Mouse (Mus musculus) hematopoietic stem cell, adult 5-6 weeks (primary cell): ENCODE data around the gene Cdc14b. TPM values are rescaled to one million over a fixed set of nuclear protein-coding genes. Genes with fewer than 3 reads are reported as not detected.
"Not testable (repeated sequence)": the region's sequence is repeated elsewhere in the genome, so short reads cannot be mapped to it uniquely, and the experiment has no call there.

Experiments used
- ATAC-seq, 2 experiments: fragments of 125-278 bp in 1 of 2; replicated peaks in 1 of 2; 2 replicates each; pipeline ENCODE4 v1.8.0; 2016 to 2017; ENCODE audit warnings: inconsistent platforms in 2 of 2, mild to moderate bottlenecking in 2 of 2, moderate number of reproducible peaks in 2 of 2, low read depth in 1 of 2, moderate TSS enrichment in 1 of 2; ENCODE audit not compliant: low FRiP score in 2 of 2, poor library complexity in 2 of 2, severe bottlenecking in 2 of 2, insufficient read depth in 1 of 2, low TSS enrichment in 1 of 2
- total RNA-seq: library from RNA; stranded (forward); fragments of 172-1452, 232-1000 nt; gene quantifications from 2 replicates; pipeline ENCODE4 v1.2.3, GENCODE M21; 2017

The Cdc14b gene
- total RNA-seq, 1 experiment from 2014 or later = 3.9 TPM

- no peak for ATAC-seq
Measured at GRCm38 (mm10) chr13:64286321-64286720, 11.2 kb upstream of the Cdc14b start.

GRCm38 (mm10) chr13:64284676-64285075 lies 9.6 kb upstream of the Cdc14b start:
- ATAC-seq = no peak

- no peak for ATAC-seq
Measured at GRCm38 (mm10) chr13:64280940-64281339, 5.8 kb upstream of the Cdc14b start.

- peak in 1 of 2 experiments; percentile 13; a peak in 1 of 4 replicates for ATAC-seq
Measured at GRCm38 (mm10) chr13:64275754-64276127, 651 bp upstream of the Cdc14b start.

DNA sequence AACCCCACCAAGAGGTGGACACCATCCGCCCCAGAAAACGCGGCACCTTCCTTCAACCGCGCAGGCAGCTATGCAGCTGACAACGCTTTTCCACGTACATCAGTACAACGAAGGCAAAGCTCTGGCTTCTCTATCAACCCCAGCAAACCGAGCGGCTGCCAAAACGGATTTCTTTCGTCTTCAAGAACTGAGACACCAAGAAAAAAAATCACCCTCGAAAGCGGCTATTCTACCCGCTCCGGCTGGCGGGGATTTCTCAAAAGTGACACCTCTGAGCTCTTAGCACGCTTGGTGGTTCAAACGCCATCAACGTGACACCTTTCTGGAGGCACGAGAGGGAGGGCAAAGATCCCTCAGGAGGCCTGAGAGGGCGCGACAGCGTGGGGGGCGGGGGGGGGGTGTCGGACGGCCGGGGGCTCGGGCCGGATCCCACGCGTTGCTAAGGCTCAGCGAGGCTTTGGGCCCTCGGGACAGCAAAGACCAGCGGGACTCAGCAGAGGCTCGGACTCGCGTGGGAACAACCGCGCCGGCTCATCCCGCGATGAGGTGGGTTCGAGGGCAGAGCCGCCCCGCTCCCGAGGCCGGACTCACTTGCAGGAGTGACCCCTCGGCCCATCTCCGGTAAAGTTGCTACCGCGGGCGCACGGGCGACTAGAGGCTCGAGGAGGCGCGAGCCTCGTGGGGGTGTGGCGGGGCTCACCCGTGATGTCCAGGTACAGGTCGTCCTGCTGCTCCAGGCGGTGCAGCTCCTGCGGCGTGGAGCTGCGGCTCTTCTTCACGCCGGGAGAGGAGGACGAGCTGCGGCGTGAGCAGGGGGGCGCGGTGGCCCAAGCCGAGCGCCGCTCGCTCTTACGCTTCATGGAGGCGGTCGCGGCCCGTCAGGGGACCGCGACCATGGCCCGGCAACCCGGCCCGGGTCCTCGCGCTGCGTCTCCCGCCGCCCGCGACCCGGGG lies 922 bp downstream of the Cdc14b start:
- peak; percentile 19 to 22; a peak in 1 of 4 replicates for ATAC-seq

DNA sequence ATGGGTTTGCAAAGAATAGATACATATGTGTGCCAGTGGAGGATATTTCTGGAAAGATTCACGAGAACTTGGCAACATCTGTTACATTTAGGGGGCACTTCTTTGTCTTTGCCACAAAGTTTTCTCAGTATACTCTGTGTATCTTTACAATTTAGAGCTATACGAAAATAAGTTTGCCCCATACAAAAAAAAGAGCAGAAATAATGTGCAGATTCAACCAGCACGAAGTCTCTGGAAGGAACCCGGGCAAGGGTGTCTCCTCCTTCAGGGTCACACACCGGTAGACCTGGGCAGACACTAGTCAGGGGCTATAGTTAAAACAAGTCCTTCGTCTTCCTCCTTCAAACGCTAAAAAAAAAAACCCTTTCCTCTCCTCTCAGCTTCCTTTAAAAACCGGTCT lies 1.7 kb downstream of the Cdc14b start:
- no peak for ATAC-seq

DNA sequence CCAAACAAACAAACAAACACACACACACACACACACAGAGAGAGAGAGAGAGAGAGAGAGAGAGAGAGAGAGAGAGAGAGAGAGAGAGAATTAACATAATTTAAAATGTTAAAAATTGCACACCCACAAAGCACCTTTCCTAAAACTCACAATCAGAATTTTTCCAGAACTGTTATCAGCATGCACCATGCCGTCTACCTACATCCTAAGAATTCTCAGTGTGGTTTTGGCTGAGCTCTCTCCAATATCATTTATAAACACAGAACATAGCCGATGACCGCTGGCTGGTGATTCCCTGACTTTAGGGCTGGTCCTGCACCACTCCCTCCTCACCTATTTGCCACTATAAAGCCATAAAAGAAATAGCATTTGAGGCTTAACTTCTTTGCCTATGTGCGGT lies 6.7 kb downstream of the Cdc14b start:
- ATAC-seq = no peak

- ATAC-seq = no peak
Measured at GRCm38 (mm10) chr13:64267151-64267550, 7.9 kb downstream of the Cdc14b start.

DNA sequence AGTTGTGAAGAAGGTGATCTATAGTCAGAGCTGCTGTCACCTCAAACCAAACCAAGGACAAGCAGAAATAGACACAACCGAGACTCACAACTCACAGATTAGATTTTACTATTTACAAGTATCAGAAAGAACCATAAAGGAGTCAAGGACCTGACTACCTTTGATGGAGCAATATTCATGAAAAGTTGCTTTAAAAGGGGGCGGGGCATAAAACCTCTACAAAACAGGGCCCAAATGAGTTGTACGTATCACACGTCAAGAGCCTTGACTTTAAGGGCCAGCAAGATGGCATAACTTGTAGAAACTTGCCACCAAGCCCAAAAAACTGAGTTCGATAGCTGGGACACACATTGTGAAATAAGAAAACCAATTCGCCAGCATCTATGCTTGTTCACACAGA lies 10.5 kb downstream of the Cdc14b start:
- no peak for ATAC-seq

- no peak for ATAC-seq
Measured at GRCm38 (mm10) chr13:64259903-64260302, 15.2 kb downstream of the Cdc14b start.

DNA sequence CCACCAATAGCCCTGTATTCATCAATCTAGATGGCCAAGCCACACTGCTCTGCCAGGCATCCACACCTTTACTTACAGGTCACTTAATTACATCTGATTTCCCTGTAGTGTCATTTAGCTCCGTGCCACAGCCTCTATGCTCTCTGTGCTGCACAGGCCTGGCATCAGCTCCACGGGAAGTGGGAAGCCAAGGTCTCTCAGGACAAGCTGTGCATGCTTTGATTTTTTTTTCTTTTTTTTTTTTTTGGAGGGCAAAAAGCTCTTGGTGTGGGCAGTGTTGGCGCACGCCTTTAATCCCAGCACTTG lies 16.6 kb downstream of the Cdc14b start:
- no peak for ATAC-seq

DNA sequence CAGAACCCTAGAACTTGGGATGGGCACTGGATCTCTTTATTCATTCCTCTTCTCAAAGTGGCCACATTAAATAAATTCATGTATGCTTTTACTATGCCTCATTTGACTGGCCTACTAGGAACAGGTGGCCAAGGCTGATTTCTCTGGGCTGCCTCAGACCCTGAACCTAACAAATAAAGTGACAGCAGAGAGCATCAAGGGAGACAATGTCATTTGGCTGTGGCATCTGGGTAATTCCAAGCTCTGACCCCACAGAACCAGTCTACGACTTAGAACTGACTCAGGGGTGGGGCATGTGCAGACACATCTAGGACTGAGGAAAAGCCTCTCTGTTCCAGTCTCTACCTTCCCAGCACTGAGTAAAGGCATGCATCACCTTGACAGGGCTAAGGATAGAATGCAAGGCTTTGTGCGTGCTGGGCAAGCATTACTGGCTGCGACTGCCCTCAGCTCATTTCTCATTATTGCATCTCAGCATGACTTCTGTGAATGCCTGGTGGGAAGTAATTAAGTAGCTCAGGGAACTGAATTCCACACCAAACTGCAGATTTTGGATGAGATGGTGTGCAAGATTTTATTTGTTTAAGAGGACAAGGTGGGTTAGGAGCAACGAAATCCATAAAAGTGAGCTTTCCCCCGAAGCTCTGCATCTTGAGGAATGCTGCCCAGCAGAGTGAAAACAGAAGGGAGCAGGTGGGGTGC lies 17.1 kb downstream of the Cdc14b start:
- ATAC-seq = no peak

GRCm38 (mm10) chr13:64257010-64257813 lies 17.9 kb downstream of the Cdc14b start:
- ATAC-seq = no peak; a peak in 1 of 4 replicates

DNA sequence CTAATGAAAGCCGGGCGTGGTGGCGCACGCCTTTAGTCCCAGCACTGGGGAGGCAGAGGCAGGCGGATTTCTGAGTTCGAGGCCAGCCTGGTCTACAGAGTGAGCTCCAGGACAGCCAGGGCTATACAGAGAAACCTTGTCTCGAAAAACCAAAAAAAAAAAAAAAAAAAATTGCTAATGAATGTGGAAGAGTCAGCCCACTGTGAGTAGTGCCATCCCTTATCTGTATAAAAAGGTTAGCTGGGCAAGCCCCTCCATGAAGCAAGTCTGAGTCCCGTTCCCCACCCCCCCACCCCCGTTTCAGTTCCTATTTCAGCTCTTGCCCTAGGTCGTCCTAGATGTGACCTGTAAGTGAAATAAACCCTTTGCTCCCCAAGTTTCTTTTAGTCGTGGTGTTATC lies 20.9 kb downstream of the Cdc14b start:
- not testable (repeated sequence) for ATAC-seq

DNA sequence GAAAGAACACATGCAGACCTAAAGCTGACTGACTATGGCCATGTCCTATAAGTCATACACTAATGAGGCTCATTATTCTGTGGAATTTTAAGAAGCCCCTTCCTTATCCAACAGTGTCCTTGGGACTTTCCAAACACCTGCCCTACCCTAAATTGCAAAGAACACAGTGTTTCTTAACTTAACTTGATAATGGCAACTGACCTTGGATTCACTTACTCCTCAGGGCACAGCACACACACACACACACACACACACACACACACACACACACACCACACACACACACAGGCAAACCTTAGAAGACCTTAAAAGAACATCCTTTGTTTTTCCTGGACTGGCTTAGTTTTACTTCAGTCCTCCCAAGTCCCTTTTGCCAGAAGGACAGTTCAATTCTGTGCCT lies 21.4 kb downstream of the Cdc14b start:
- ATAC-seq = no peak

GRCm38 (mm10) chr13:64252147-64252546 lies 22.9 kb downstream of the Cdc14b start:
- ATAC-seq = no peak

- no peak for ATAC-seq
Measured at GRCm38 (mm10) chr13:64250363-64250762, 24.7 kb downstream of the Cdc14b start.
